Mouse (Mus musculus): Measurements from ENCODE around the gene A030005L19Rik.
"Not testable (repeated sequence)": the region's sequence is repeated elsewhere in the genome, so short reads cannot be mapped to it uniquely, and the experiment has no call there.

Gene A030005L19Rik

GRCm38 (mm10) chr1:82913025-82913424 is at the start of gene A030005L19Rik:
A030005L19Rik (plus strand) TSS chr1:82913325.
- DNase-seq (ENCODE audit: low spot score in 2 of 2): no peak

GRCm38 (mm10) chr1:82870202-82870601 is 42.9 kb upstream of the A030005L19Rik start:
- DNase-seq (ENCODE audit: low spot score in 2 of 2): no peak

GRCm38 (mm10) chr1:82879172-82879571 is 34.0 kb upstream of the A030005L19Rik start:
- DNase-seq (ENCODE audit: low spot score in 2 of 2): no peak

- DNase-seq (ENCODE audit: low spot score in 2 of 2): no peak
Measured at GRCm38 (mm10) chr1:82880196-82880595, 32.9 kb upstream of the A030005L19Rik start.

GRCm38 (mm10) chr1:82893269-82893668 is 19.9 kb upstream of the A030005L19Rik start:
- no peak for DNase-seq (ENCODE audit: low spot score in 2 of 2)

GRCm38 (mm10) chr1:82900567-82900966 is 12.6 kb upstream of the A030005L19Rik start:
- no peak for DNase-seq (ENCODE audit: low spot score in 2 of 2)

- no peak for DNase-seq (ENCODE audit: low spot score in 2 of 2)
Measured at GRCm38 (mm10) chr1:82901201-82901600, 11.9 kb upstream of the A030005L19Rik start.

GRCm38 (mm10) chr1:82905886-82906285 is 7.2 kb upstream of the A030005L19Rik start:
- DNase-seq (ENCODE audit: low spot score in 2 of 2): no peak

GRCm38 (mm10) chr1:82913434-82913833 is 309 bp downstream of the A030005L19Rik start:
- not testable (repeated sequence) for DNase-seq (ENCODE audit: low spot score in 2 of 2)

GRCm38 (mm10) chr1:82924650-82925049 is 11.5 kb downstream of the A030005L19Rik start, which contains the start of gene A030014E15Rik:
A030014E15Rik (plus strand) TSS chr1:82924917.
- DNase-seq (ENCODE audit: low spot score in 2 of 2): no peak

- not testable (repeated sequence) for DNase-seq (ENCODE audit: low spot score in 2 of 2)
Measured at GRCm38 (mm10) chr1:82930558-82930957, 17.4 kb downstream of the A030005L19Rik start.

GRCm38 (mm10) chr1:82931326-82931725 is 18.2 kb downstream of the A030005L19Rik start, which contains the start of gene Gm6217:
Gm6217 (minus strand) TSS chr1:82931399.
- not testable (repeated sequence) for DNase-seq (ENCODE audit: low spot score in 2 of 2)

- DNase-seq (ENCODE audit: low spot score in 2 of 2): no peak
Measured at GRCm38 (mm10) chr1:82938666-82939065, 25.5 kb downstream of the A030005L19Rik start.

GRCm38 (mm10) chr1:82942505-82942904 is 29.4 kb downstream of the A030005L19Rik start:
- not testable (repeated sequence) for DNase-seq (ENCODE audit: low spot score in 2 of 2)

- not testable (repeated sequence) for DNase-seq (ENCODE audit: low spot score in 2 of 2)
Measured at GRCm38 (mm10) chr1:82943295-82943694, 30.2 kb downstream of the A030005L19Rik start, which contains the start of gene A030003K21Rik. A030003K21Rik (minus strand) TSS chr1:82943388.

GRCm38 (mm10) chr1:82946029-82946428 is 32.9 kb downstream of the A030005L19Rik start:
- DNase-seq (ENCODE audit: low spot score in 2 of 2): not testable (repeated sequence)

- no peak for DNase-seq (ENCODE audit: low spot score in 2 of 2)
Measured at GRCm38 (mm10) chr1:82948601-82949000, 35.5 kb downstream of the A030005L19Rik start.

GRCm38 (mm10) chr1:82955913-82956312 is 42.8 kb downstream of the A030005L19Rik start, which contains the start of gene Gm7544:
Gm7544 (minus strand) TSS chr1:82956013.
- DNase-seq (ENCODE audit: low spot score in 2 of 2): not testable (repeated sequence)

- DNase-seq (ENCODE audit: low spot score in 2 of 2): no peak
Measured at GRCm38 (mm10) chr1:82959870-82960385, 46.8 kb downstream of the A030005L19Rik start, which contains the start of gene Gm47955. Gm47955 (plus strand) TSS chr1:82960286.

All from left cerebral cortex, adult 9 months (tissue).